Mouse (Mus musculus) forebrain, embryonic 16.5 days (tissue): ENCODE measurements around the gene Rhot2. TPM values are rescaled to one million over a fixed set of nuclear protein-coding genes. Genes with fewer than 3 reads are reported as not detected.

ENCODE experiments used
- ATAC-seq: fragments of 200-750 bp; cut with Nextera tagmentation; 2 replicates; pipeline ENCODE4 v1.8.0; 2017; ENCODE audit warnings: mild to moderate bottlenecking, moderate library complexity
- H3K27ac ChIP-seq: fragments of 300-500 bp; sonication (generic); 2 replicates; pipeline ENCODE4 v1.5.1; 2014; ENCODE audit warnings: low read length, control low read depth
- H3K27me3 ChIP-seq: fragments of 300-500 bp; sonication (generic); replicated peaks from 2 replicates; pipeline ENCODE4 v1.6.1; 2014; ENCODE audit warnings: low read length; ENCODE audit not compliant: control insufficient read depth, insufficient read depth
- H3K36me3 ChIP-seq: fragments of 300-500 bp; sonication (generic); 2 replicates; pipeline ENCODE4 v1.6.1; 2014; ENCODE audit not compliant: control insufficient read depth, insufficient read depth
- H3K4me1 ChIP-seq: fragments of 300-500 bp; sonication (generic); replicated peaks from 2 replicates; pipeline ENCODE4 v1.6.1; 2014; ENCODE audit warnings: low read length; ENCODE audit not compliant: control insufficient read depth, insufficient read depth
- H3K4me2 ChIP-seq: fragments of 300-500 bp; sonication (generic); 2 replicates; pipeline ENCODE4 v1.6.1; 2014; ENCODE audit warnings: mild to moderate bottlenecking, low read length, control low read depth
- H3K4me3 ChIP-seq: fragments of 300-500 bp; sonication (generic); replicated peaks from 2 replicates; pipeline ENCODE4 v1.5.1; 2014; ENCODE audit warnings: mild to moderate bottlenecking, low read length, control low read depth
- H3K9ac ChIP-seq: fragments of 300-500 bp; sonication (generic); replicated peaks from 2 replicates; pipeline ENCODE4 v1.6.1; 2014; ENCODE audit warnings: low read depth, low read length, control low read depth
- H3K9me3 ChIP-seq: fragments of 300-500 bp; sonication (generic); 2 replicates; pipeline ENCODE4 v1.6.1; 2016; ENCODE audit warnings: low read length; ENCODE audit not compliant: control insufficient read depth
- WGBS: fragments of 180-500 bp; shearing (Covaris S2); extraction: QIAGEN DNeasy Blood & Tissue Kit; methylation state at CpG from one replicate; pipeline ENCODE4 v1.1.7; 2014; 5-methylcytosine and 5-hydroxymethylcytosine counted together
- polyA plus RNA-seq: library from polyadenylated mRNA; unstranded; fragments of >200 nt; fragmentation: Nextera tagmentation; extraction: Ambion mirVana; gene quantifications from 2 replicates; pipeline ENCODE4 v1.2.1, GENCODE M21; 2015

Gene Rhot2
- polyA plus RNA-seq, 1 experiment from 2014 or later = 20.3 TPM

- no peak for ATAC-seq
- peaks cover 20% of the 10 kb centered on the region for H3K36me3 ChIP-seq
- H3K27ac ChIP-seq = no peak overlapping the region
- no peaks in the 10 kb centered on the region for H3K9me3 ChIP-seq
- peaks cover 73% of the 10 kb centered on the region for H3K4me1 ChIP-seq
- no peak overlapping the region for H3K4me2 ChIP-seq
- H3K9ac ChIP-seq = no peak overlapping the region
- H3K4me3 ChIP-seq = no peak overlapping the region
- H3K27me3 ChIP-seq = no peaks in the 10 kb centered on the region
- 93% methylated on average over 13 of the region's 13 CpGs for WGBS
These were observed 17.6 kb downstream of the Rhot2 start for GRCm38 (mm10) chr17:25827011-25827410.

DNA sequence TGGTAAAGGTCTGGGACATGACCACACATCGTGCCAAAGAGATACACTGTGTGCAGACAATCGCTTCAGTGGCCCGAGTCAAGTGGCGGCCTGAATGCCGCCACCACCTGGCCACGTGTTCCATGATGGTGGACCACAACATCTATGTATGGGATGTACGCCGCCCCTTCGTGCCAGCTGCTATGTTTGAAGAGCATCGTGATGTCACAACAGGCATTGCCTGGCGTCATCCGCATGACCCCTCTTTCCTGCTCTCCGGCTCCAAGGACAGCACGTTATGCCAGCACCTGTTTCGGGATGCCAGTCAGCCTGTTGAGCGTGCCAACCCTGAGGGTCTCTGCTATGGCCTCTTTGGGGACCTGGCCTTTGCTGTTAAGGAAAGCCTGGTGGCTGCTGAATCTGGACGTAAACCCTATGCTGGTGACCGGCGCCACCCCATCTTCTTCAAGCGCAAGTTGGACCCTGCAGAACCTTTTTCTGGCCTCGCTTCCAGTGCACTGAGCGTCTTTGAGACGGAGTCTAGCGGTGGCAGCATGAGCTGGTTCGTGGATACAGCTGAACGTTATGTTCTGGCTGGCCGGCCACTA lies 18.6 kb downstream of the Rhot2 start:
- no peak overlapping the region for H3K9ac ChIP-seq
- no peak overlapping the region for H3K27ac ChIP-seq
- no peak overlapping the region for H3K4me2 ChIP-seq
- no peaks in the 10 kb centered on the region for H3K27me3 ChIP-seq
- 93% methylated on average over 27 of the region's 27 CpGs for WGBS
- H3K4me1 ChIP-seq = peaks cover 64% of the 10 kb centered on the region
- ATAC-seq = no peak
- peaks cover 16% of the 10 kb centered on the region for H3K36me3 ChIP-seq
- no peaks in the 10 kb centered on the region for H3K9me3 ChIP-seq
- no peak overlapping the region for H3K4me3 ChIP-seq

- ATAC-seq = no peak
- H3K4me3 ChIP-seq = no peak overlapping the region
- H3K4me1 ChIP-seq = peaks cover 57% of the 10 kb centered on the region
- H3K4me2 ChIP-seq = no peak overlapping the region
- 0 out of 2 replicates have a peak, but pooled peaks cover 1% of the 10 kb centered on the region for H3K27me3 ChIP-seq
- no peaks in the 10 kb centered on the region for H3K9me3 ChIP-seq
- no peak overlapping the region for H3K27ac ChIP-seq
- H3K36me3 ChIP-seq = peaks cover 10% of the 10 kb centered on the region; the same call in 1 of the 2 replicates
- no peak overlapping the region for H3K9ac ChIP-seq
- WGBS = 92% methylated on average over 6 of the region's 6 CpGs
These were observed 19.3 kb downstream of the Rhot2 start for GRCm38 (mm10) chr17:25825311-25825710.

DNA sequence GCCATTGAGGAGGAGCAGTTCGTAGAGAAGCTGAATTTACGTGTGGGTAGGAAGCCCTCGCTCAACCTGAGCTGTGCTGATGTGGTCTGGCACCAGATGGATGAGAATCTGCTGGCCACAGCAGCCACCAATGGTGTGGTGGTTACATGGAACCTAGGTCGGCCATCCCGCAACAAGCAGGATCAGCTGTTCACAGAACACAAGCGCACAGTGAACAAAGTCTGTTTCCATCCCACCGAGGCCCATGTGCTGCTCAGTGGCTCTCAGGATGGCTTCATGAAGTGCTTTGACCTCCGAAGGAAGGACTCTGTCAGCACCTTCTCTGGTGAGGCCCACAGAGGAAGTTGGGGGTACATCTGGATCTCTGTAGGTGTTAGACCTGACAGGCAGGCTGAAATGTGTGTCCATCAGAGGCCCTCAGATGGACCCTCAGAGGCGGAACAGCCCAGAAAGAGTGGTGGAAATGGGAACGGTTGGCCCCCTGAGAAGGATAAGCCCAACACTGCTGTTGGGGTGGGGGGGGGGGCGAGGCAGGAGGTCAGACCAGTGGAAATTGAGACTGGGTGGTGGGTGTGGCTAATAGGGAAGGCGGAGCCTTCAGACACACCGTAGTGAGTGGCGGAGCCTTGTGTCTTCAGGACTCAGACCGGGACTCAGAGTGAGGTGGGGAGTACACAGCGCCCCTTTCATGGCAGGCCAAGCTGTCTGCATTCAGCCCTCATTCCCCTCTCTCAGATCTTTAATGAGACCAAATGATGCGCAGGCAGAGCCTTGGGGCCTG lies 20.1 kb downstream of the Rhot2 start:
- Histone ChIP-seq H3K9me3 (no peaks in the 10 kb centered on the region), H3K9ac (peak overlapping the region; percentile 77; the same call in 1 of the 2 replicates), H3K4me2 (peak overlapping the region; percentile 99), H3K36me3 (peaks cover 12% of the 10 kb centered on the region; the same call in 1 of the 2 replicates), H3K4me3 (peak overlapping the region; percentile 72), H3K4me1 (peaks cover 50% of the 10 kb centered on the region), H3K27ac (no peak overlapping the region), H3K27me3 (peaks cover 7% of the 10 kb centered on the region; the same call in 1 of the 2 replicates)
- 83% methylated on average over 17 of the region's 17 CpGs for WGBS
- ATAC-seq = no peak

GRCm38 (mm10) chr17:25823452-25823851 lies 21.2 kb downstream of the Rhot2 start, which contains the start of gene Wdr24:
Gene Wdr24 (plus strand): TSS chr17:25823627.
- WGBS = 0% methylated on average over 18 of the region's 18 CpGs
- Histone ChIP-seq H3K36me3 (peaks cover 13% of the 10 kb centered on the region; the same call in 1 of the 2 replicates), H3K27ac (peak within 1 kb of the TSS; percentile 67), H3K9ac (peak within 1 kb of the TSS; percentile 77), H3K9me3 (no peaks in the 10 kb centered on the region), H3K4me2 (peak within 1 kb of the TSS; percentile 99), H3K4me1 (peaks cover 46% of the 10 kb centered on the region), H3K27me3 (peaks cover 13% of the 10 kb centered on the region; the same call in 1 of the 2 replicates), H3K4me3 (peak within 1 kb of the TSS; percentile 72)
- ATAC-seq = peak; percentile 87

GRCm38 (mm10) chr17:25818851-25819780 lies 25.5 kb downstream of the Rhot2 start:
- Histone ChIP-seq H3K4me3 (no peak overlapping the region), H3K4me1 (peaks cover 5% of the 10 kb centered on the region), H3K4me2 (no peak overlapping the region), H3K27me3 (peaks cover 21% of the 10 kb centered on the region; the same call in 1 of the 2 replicates), H3K36me3 (peaks cover 10% of the 10 kb centered on the region), H3K27ac (no peak overlapping the region), H3K9ac (no peak overlapping the region), H3K9me3 (no peaks in the 10 kb centered on the region)
- 10% methylated on average over 46 of the region's 46 CpGs for WGBS
- no peak for ATAC-seq

- no peak for ATAC-seq
- 86% methylated on average over 11 of the region's 11 CpGs for WGBS
- H3K27ac ChIP-seq = no peak overlapping the region
- H3K4me2 ChIP-seq = no peak overlapping the region
- H3K4me3 ChIP-seq = no peak overlapping the region
- peaks cover 21% of the 10 kb centered on the region; the same call in 1 of the 2 replicates for H3K27me3 ChIP-seq
- peaks cover 10% of the 10 kb centered on the region for H3K36me3 ChIP-seq
- H3K9ac ChIP-seq = no peak overlapping the region
- H3K9me3 ChIP-seq = no peaks in the 10 kb centered on the region
- H3K4me1 ChIP-seq = peaks cover 11% of the 10 kb centered on the region
These were observed 27.0 kb downstream of the Rhot2 start for GRCm38 (mm10) chr17:25817662-25818061.

GRCm38 (mm10) chr17:25813471-25813870 lies 31.2 kb downstream of the Rhot2 start:
- Histone ChIP-seq H3K4me2 (peak overlapping the region; percentile 42), H3K4me3 (peak overlapping the region; percentile 25), H3K4me1 (peaks cover 27% of the 10 kb centered on the region), H3K9ac (peak overlapping the region; percentile 9; the same call in 1 of the 2 replicates), H3K9me3 (no peaks in the 10 kb centered on the region), H3K27ac (peak overlapping the region; percentile 18; the same call in 1 of the 2 replicates), H3K36me3 (peaks cover 3% of the 10 kb centered on the region), H3K27me3 (peaks cover 9% of the 10 kb centered on the region; the same call in 1 of the 2 replicates)
- ATAC-seq = no peak
- 2% methylated on average over 20 of the region's 20 CpGs for WGBS
